Mouse (Mus musculus): Measurements from ENCODE around the gene Raf1. TPM values are rescaled to one million over a fixed set of nuclear protein-coding genes. Genes with fewer than 3 reads are reported as not detected.

The Raf1 gene
- polyA plus RNA-seq, 1 experiment from 2014 or later: 173 TPM

- Histone ChIP-seq H3K4me1 (no peaks in the 10 kb centered on the region), H3K9ac (no peak overlapping the region), H3K4me2 (replicated peaks) (no peak overlapping the region), H3K27me3 (replicated peaks) (no peaks in the 10 kb centered on the region), H3K27ac (no peak overlapping the region), H3K36me3 (peaks cover 47% of the 10 kb centered on the region), H3K4me3 (no peak overlapping the region), H3K9me3 (no peaks in the 10 kb centered on the region)
- no peak for ATAC-seq (ENCODE audit: low FRiP score, low read depth)
- 87% methylated on average over 3 of the region's 3 CpGs for WGBS
Observed at GRCm38 (mm10) chr6:115580810-115581209, 95.6 kb downstream of the Raf1 start.

- Histone ChIP-seq H3K27ac (no peak overlapping the region), H3K4me3 (no peak overlapping the region), H3K4me2 (replicated peaks) (no peak overlapping the region), H3K4me1 (no peaks in the 10 kb centered on the region), H3K9ac (no peak overlapping the region), H3K27me3 (replicated peaks) (no peaks in the 10 kb centered on the region), H3K9me3 (no peaks in the 10 kb centered on the region), H3K36me3 (peaks cover 64% of the 10 kb centered on the region)
- WGBS: 91% methylated on average over 9 of the region's 9 CpGs
- ATAC-seq (ENCODE audit: low FRiP score, low read depth): no peak
Observed at GRCm38 (mm10) chr6:115577941-115578340, 98.5 kb downstream of the Raf1 start.

- Histone ChIP-seq H3K27me3 (replicated peaks) (no peaks in the 10 kb centered on the region), H3K4me3 (no peak overlapping the region), H3K9me3 (no peaks in the 10 kb centered on the region), H3K9ac (no peak overlapping the region), H3K36me3 (peaks cover 69% of the 10 kb centered on the region), H3K4me2 (replicated peaks) (no peak overlapping the region), H3K4me1 (no peaks in the 10 kb centered on the region), H3K27ac (no peak overlapping the region)
- ATAC-seq (ENCODE audit: low FRiP score, low read depth): no peak
- 86% methylated on average over 5 of the region's 5 CpGs for WGBS
Observed at GRCm38 (mm10) chr6:115577407-115577806, 99.0 kb downstream of the Raf1 start.

- no peak overlapping the region for H3K27ac ChIP-seq
- no peak overlapping the region for H3K9ac ChIP-seq
- no peaks in the 10 kb centered on the region for H3K4me1 ChIP-seq
- no peak overlapping the region for H3K4me3 ChIP-seq
- no peaks in the 10 kb centered on the region for H3K9me3 ChIP-seq
- ATAC-seq (ENCODE audit: low FRiP score, low read depth): no peak
- 94% methylated on average over 7 of the region's 7 CpGs for WGBS
- no peak overlapping the region for H3K4me2 ChIP-seq (replicated peaks)
- H3K36me3 ChIP-seq: peaks cover 76% of the 10 kb centered on the region
- H3K27me3 ChIP-seq (replicated peaks): no peaks in the 10 kb centered on the region
Observed at GRCm38 (mm10) chr6:115574171-115574570, 102.3 kb downstream of the Raf1 start.

Other genes starting within 250 kb of the Raf1 start
- 28.2 and 31.6 TPM in 2 replicates for gene Tsen2, start 132.0 kb downstream of the Raf1 start, polyA plus RNA-seq (2016; fragmentation: Nextera tagmentation; extraction: Ambion mirVana)
- gene Mkrn2os, start 84.1 kb downstream of the Raf1 start, polyA plus RNA-seq (2016; fragmentation: Nextera tagmentation; extraction: Ambion mirVana): 0.23 and 0.34 TPM in 2 replicates
- gene Mkrn2, start 74.7 kb downstream of the Raf1 start, polyA plus RNA-seq (2016; fragmentation: Nextera tagmentation; extraction: Ambion mirVana): 24.9 and 32.8 TPM in 2 replicates
- gene Tmem40, start 85.8 kb upstream of the Raf1 start, polyA plus RNA-seq (2016; fragmentation: Nextera tagmentation; extraction: Ambion mirVana): 1.4 and 1.8 TPM in 2 replicates
- 29.5 and 31.7 TPM in 2 replicates for gene Cand2, start 97.9 kb upstream of the Raf1 start, polyA plus RNA-seq (2016; fragmentation: Nextera tagmentation; extraction: Ambion mirVana)
- 1,453 and 1,478 TPM in 2 replicates for gene Rpl32, start 132.1 kb upstream of the Raf1 start, polyA plus RNA-seq (2016; fragmentation: Nextera tagmentation; extraction: Ambion mirVana)
- 1.6 and 2.1 TPM in 2 replicates for gene Efcab12, start 161.8 kb upstream of the Raf1 start, polyA plus RNA-seq (2016; fragmentation: Nextera tagmentation; extraction: Ambion mirVana)
- gene Mbd4, start 176.7 kb upstream of the Raf1 start, polyA plus RNA-seq (2016; fragmentation: Nextera tagmentation; extraction: Ambion mirVana): 18.2 and 19.1 TPM in 2 replicates
- 24.6 and 28.7 TPM in 2 replicates for gene Ift122, start 176.8 kb upstream of the Raf1 start, polyA plus RNA-seq (2016; fragmentation: Nextera tagmentation; extraction: Ambion mirVana)